Comparison of ENCODE assay signal across 14 mouse cellular contexts in genomic region chr13:9030364-9030763, GRCm38 (mm10). TPM values are rescaled to one million over a fixed set of nuclear protein-coding genes. Genes with fewer than 3 reads are reported as not detected.
DNase-seq lines count a peak whose midpoint lies in the region; ATAC-seq lines count a peak whose summit lies in the region.
"Had no signal": no experiment of that assay in that cellular context is flagged by ENCODE, and none has a peak within 500 bp of the region (broad histone marks: within the 10 kb centered on the region; RNA-seq: fewer than 3 reads in every experiment).

No protein-coding gene starts in this region.

- ATAC-seq in CD4-positive, CD25-positive, alpha-beta regulatory T cell, adult 4 months, result peak; percentile 65
- ATAC-seq in inflammation-experienced regulatory T-cells, adult 6 months, result peak; percentile 63
- ATAC-seq: forebrain, embryonic 16.5 days had no signal

- peak; percentile 19 for DNase-seq in CD4-positive helper T cell, adult 2 months (ENCODE audit: low read depth, low spot score)
- peak; percentile 18 for DNase-seq in thymus, postnatal 25 days
- no peak for DNase-seq in gastrocnemius, postnatal 36 days
- no peak for DNase-seq in kidney, postnatal 36 days
- no peak for DNase-seq in cerebellum, adult 9-11 months
- no peak for DNase-seq in embryo, embryonic 10 days (ENCODE audit: low spot score)
- DNase-seq: adrenal gland, postnatal 14 days; B cell, adult 2 months; cerebellum, adult 2 months; cerebellum, postnatal 14 days; gastrocnemius, postnatal 10 days had no signal

- intact Hi-C loops in gastrocnemius, postnatal 36 days (cut with DNase I), result no loop called here

RNA-seq across cellular contexts. Expression of gene Gtpbp4, which starts 34.5 kb away (rescaled TPM):
- 10 to 100 TPM; 77.4 to 90.5 TPM for polyA plus RNA-seq in CD4-positive, CD25-positive, alpha-beta regulatory T cell, adult 4 months (2017; shearing (Covaris generic))
- polyA plus RNA-seq in inflammation-experienced regulatory T-cells, adult 6 months (2017; shearing (Covaris generic)), result 10 to 100 TPM; 62.9 to 90.5 (median 81.1) TPM
- total RNA-seq in gastrocnemius, postnatal 36 days (2021), result 10 to 100 TPM; 35.0 to 42.0 TPM

Comparison
In these comparisons a context has a peak if more than half of its experiments do, and no peak if none do; other contexts are left out.
1. DNase-seq: peak in CD4-positive helper T cell, adult 2 months (single experiment) and thymus, postnatal 25 days (single experiment); none in gastrocnemius, postnatal 36 days (0 of 2), kidney, postnatal 36 days (0 of 2), cerebellum, adult 9-11 months (single experiment) and embryo, embryonic 10 days (single experiment).